Mouse (Mus musculus): Measurements from ENCODE around the gene Rbm18. TPM values are rescaled to one million over a fixed set of nuclear protein-coding genes. Genes with fewer than 3 reads are reported as not detected.

Rbm18 gene
- polyA plus RNA-seq, 1 experiment from 2014 or later = 82.8 TPM

GRCm38 (mm10) chr2:36104436-36104955 is 32.1 kb downstream of the Rbm18 start:
- no peak for ATAC-seq (ENCODE audit: insufficient number of reproducible peaks, insufficient read depth, low FRiP score, low TSS enrichment, low read depth)
- peaks cover 54% of the 10 kb centered on the region for H3K4me1 ChIP-seq
- H3K4me3 ChIP-seq = peak overlapping the region; percentile 61
- H3K9me3 ChIP-seq = no peaks in the 10 kb centered on the region
- peaks cover 97% of the 10 kb centered on the region for H3K27me3 ChIP-seq
- H3K4me2 ChIP-seq = peak overlapping the region; percentile 83
- H3K27ac ChIP-seq = peak overlapping the region; percentile 87
- H3K9ac ChIP-seq = peak overlapping the region; percentile 86
- H3K36me3 ChIP-seq = no peaks in the 10 kb centered on the region
- WGBS = under 1% methylated on average over 32 of the region's 32 CpGs

GRCm38 (mm10) chr2:36103555-36104367 is 32.8 kb downstream of the Rbm18 start:
- peak overlapping the region; percentile 86 for H3K9ac ChIP-seq

GRCm38 (mm10) chr2:36103069-36103554 is 33.5 kb downstream of the Rbm18 start:
- Histone ChIP-seq H3K9ac (peak overlapping the region; percentile 86), H3K4me2 (peak overlapping the region; percentile 83), H3K27me3 (peaks cover 100% of the 10 kb centered on the region), H3K36me3 (no peaks in the 10 kb centered on the region), H3K9me3 (no peaks in the 10 kb centered on the region), H3K27ac (peak overlapping the region; percentile 87), H3K4me3 (peak overlapping the region; percentile 61), H3K4me1 (peaks cover 51% of the 10 kb centered on the region)
- ATAC-seq (ENCODE audit: insufficient number of reproducible peaks, insufficient read depth, low FRiP score, low TSS enrichment, low read depth) = no peak
- WGBS = 2% methylated on average over 21 of the region's 21 CpGs

More at GRCm38 (mm10) chr2:36103555-36104367, 32.8 kb downstream of the Rbm18 start:
- H3K27me3 ChIP-seq = peaks cover 99% of the 10 kb centered on the region
- H3K4me3 ChIP-seq = peak overlapping the region; percentile 61
- peaks cover 54% of the 10 kb centered on the region for H3K4me1 ChIP-seq
- H3K4me2 ChIP-seq = peak overlapping the region; percentile 83
- no peak for ATAC-seq (ENCODE audit: insufficient number of reproducible peaks, insufficient read depth, low FRiP score, low TSS enrichment, low read depth)
- no peaks in the 10 kb centered on the region for H3K36me3 ChIP-seq
- H3K27ac ChIP-seq = peak overlapping the region; percentile 87
- WGBS = under 1% methylated on average over 38 of the region's 38 CpGs
- H3K9me3 ChIP-seq = no peaks in the 10 kb centered on the region

GRCm38 (mm10) chr2:36102559-36102946 is 34.0 kb downstream of the Rbm18 start:
- Histone ChIP-seq H3K9ac (peak overlapping the region; percentile 86), H3K4me3 (peak overlapping the region; percentile 61), H3K4me2 (peak overlapping the region; percentile 83), H3K9me3 (no peaks in the 10 kb centered on the region), H3K36me3 (no peaks in the 10 kb centered on the region), H3K27me3 (peaks cover 100% of the 10 kb centered on the region), H3K4me1 (peaks cover 51% of the 10 kb centered on the region), H3K27ac (peak overlapping the region; percentile 87; the same call in 1 of the 2 replicates)
- 2% methylated on average over 21 of the region's 21 CpGs for WGBS
- no peak; the same call in 1 of the 2 replicates for ATAC-seq (ENCODE audit: insufficient number of reproducible peaks, insufficient read depth, low FRiP score, low TSS enrichment, low read depth)

- H3K27ac ChIP-seq = peak overlapping the region; percentile 87; the same call in 1 of the 2 replicates
Observed at GRCm38 (mm10) chr2:36101866-36102558, 34.6 kb downstream of the Rbm18 start.

GRCm38 (mm10) chr2:36099739-36100138 is 36.8 kb downstream of the Rbm18 start:
- Histone ChIP-seq H3K9me3 (no peaks in the 10 kb centered on the region), H3K4me1 (peaks cover 45% of the 10 kb centered on the region), H3K27me3 (peaks cover 100% of the 10 kb centered on the region), H3K4me3 (no peak overlapping the region), H3K4me2 (peak overlapping the region; percentile 83), H3K27ac (no peak overlapping the region; the same call in 1 of the 2 replicates), H3K9ac (peak overlapping the region; percentile 44; the same call in 1 of the 2 replicates), H3K36me3 (no peaks in the 10 kb centered on the region)
- WGBS = 22% methylated on average over 6 of the region's 6 CpGs
- ATAC-seq (ENCODE audit: insufficient number of reproducible peaks, insufficient read depth, low FRiP score, low TSS enrichment, low read depth) = no peak

More at GRCm38 (mm10) chr2:36101866-36102558, 34.6 kb downstream of the Rbm18 start:
- 4% methylated on average over 28 of the region's 28 CpGs for WGBS
- Histone ChIP-seq H3K9me3 (no peaks in the 10 kb centered on the region), H3K27me3 (peaks cover 100% of the 10 kb centered on the region), H3K4me3 (peak overlapping the region; percentile 61), H3K4me1 (peaks cover 52% of the 10 kb centered on the region), H3K9ac (peak overlapping the region; percentile 86), H3K36me3 (no peaks in the 10 kb centered on the region), H3K4me2 (peak overlapping the region; percentile 83)
- ATAC-seq (ENCODE audit: insufficient number of reproducible peaks, insufficient read depth, low FRiP score, low TSS enrichment, low read depth) = no peak

GRCm38 (mm10) chr2:36098021-36098420 is 38.6 kb downstream of the Rbm18 start:
- Histone ChIP-seq H3K27me3 (peaks cover 100% of the 10 kb centered on the region), H3K9ac (0 out of 2 replicates have a peak overlapping the region, but pooled peaks have one; percentile 40)

GRCm38 (mm10) chr2:36097129-36097815 is 39.3 kb downstream of the Rbm18 start:
- H3K27me3 ChIP-seq = peaks cover 100% of the 10 kb centered on the region
- peak overlapping the region; percentile 33 for H3K9ac ChIP-seq
- H3K27ac ChIP-seq = no peak overlapping the region
- peak overlapping the region; percentile 44 for H3K4me2 ChIP-seq
- H3K4me1 ChIP-seq = peaks cover 34% of the 10 kb centered on the region
- ATAC-seq (ENCODE audit: insufficient number of reproducible peaks, insufficient read depth, low FRiP score, low TSS enrichment, low read depth) = no peak
- 8% methylated on average over 18 of the region's 18 CpGs for WGBS
- peak overlapping the region; percentile 11; the same call in 1 of the 2 replicates for H3K4me3 ChIP-seq
- H3K36me3 ChIP-seq = no peaks in the 10 kb centered on the region
- H3K9me3 ChIP-seq = no peaks in the 10 kb centered on the region

More at GRCm38 (mm10) chr2:36098021-36098420, 38.6 kb downstream of the Rbm18 start:
- WGBS = 9% methylated on average over 5 of the region's 5 CpGs
- Histone ChIP-seq H3K27ac (no peak overlapping the region), H3K36me3 (no peaks in the 10 kb centered on the region), H3K9me3 (no peaks in the 10 kb centered on the region), H3K4me1 (peaks cover 37% of the 10 kb centered on the region), H3K4me3 (peak overlapping the region; percentile 11; the same call in 1 of the 2 replicates), H3K4me2 (peak overlapping the region; percentile 44)
- no peak for ATAC-seq (ENCODE audit: insufficient number of reproducible peaks, insufficient read depth, low FRiP score, low TSS enrichment, low read depth)

GRCm38 (mm10) chr2:36093914-36094475 is 42.6 kb downstream of the Rbm18 start:
- no peaks in the 10 kb centered on the region for H3K36me3 ChIP-seq
- H3K4me3 ChIP-seq = 0 out of 2 replicates have a peak overlapping the region, but pooled peaks have one; percentile 0
- H3K27me3 ChIP-seq = peaks cover 100% of the 10 kb centered on the region
- peak overlapping the region; percentile 18 for H3K4me2 ChIP-seq
- no peak for ATAC-seq (ENCODE audit: insufficient number of reproducible peaks, insufficient read depth, low FRiP score, low TSS enrichment, low read depth)
- H3K9me3 ChIP-seq = no peaks in the 10 kb centered on the region
- H3K9ac ChIP-seq = no peak overlapping the region
- H3K4me1 ChIP-seq = peaks cover 48% of the 10 kb centered on the region
- 12% methylated on average over 31 of the region's 31 CpGs for WGBS
- H3K27ac ChIP-seq = peak overlapping the region; percentile 48; the same call in 1 of the 2 replicates

- no peak for ATAC-seq (ENCODE audit: insufficient number of reproducible peaks, insufficient read depth, low FRiP score, low TSS enrichment, low read depth)
- Histone ChIP-seq H3K36me3 (no peaks in the 10 kb centered on the region), H3K9me3 (no peaks in the 10 kb centered on the region), H3K27ac (peak overlapping the region; percentile 48), H3K4me1 (peaks cover 46% of the 10 kb centered on the region), H3K27me3 (peaks cover 99% of the 10 kb centered on the region), H3K4me2 (peak overlapping the region; percentile 7; the same call in 1 of the 2 replicates), H3K4me3 (no peak overlapping the region), H3K9ac (no peak overlapping the region)
- WGBS = 24% methylated on average over 7 of the region's 7 CpGs
Observed at GRCm38 (mm10) chr2:36093301-36093700, 43.3 kb downstream of the Rbm18 start.
